Mouse (Mus musculus) testis, postnatal 10 days (tissue): Measurements from ENCODE around the gene Zc3h6.
"Not testable (repeated sequence)": the region's sequence is repeated elsewhere in the genome, so short reads cannot be mapped to it uniquely, and the experiment has no call there.

Experiments used
- DNase-seq: peaks from one replicate; pipeline ENCODE4 v3.0.0; 2021; ENCODE audit warnings: low spot score

Zc3h6 gene

GRCm38 (mm10) chr2:128966641-128967580, at the start of gene Zc3h6:
Zc3h6 (plus strand) TSS chr2:128967402.
- DNase-seq, result peak; percentile 98

- no peak for DNase-seq
Observed at GRCm38 (mm10) chr2:128924799-128925198, 42.4 kb upstream of the Zc3h6 start.

GRCm38 (mm10) chr2:128928446-128928845, 38.8 kb upstream of the Zc3h6 start:
- no peak for DNase-seq

- no peak for DNase-seq
Observed at GRCm38 (mm10) chr2:128930704-128931103, 36.5 kb upstream of the Zc3h6 start.

- DNase-seq, result no peak
Observed at GRCm38 (mm10) chr2:128936256-128936655, 30.9 kb upstream of the Zc3h6 start.

- peak; percentile 97 for DNase-seq
Observed at GRCm38 (mm10) chr2:128943538-128944528, 23.4 kb upstream of the Zc3h6 start, which contains the start of gene Zc3h8. Zc3h8 (minus strand) TSS chr2:128944077.

- no peak for DNase-seq
Observed at GRCm38 (mm10) chr2:128947962-128948588, 19.1 kb upstream of the Zc3h6 start.

- no peak for DNase-seq
Observed at GRCm38 (mm10) chr2:128954186-128954585, 13.0 kb upstream of the Zc3h6 start.

GRCm38 (mm10) chr2:128965505-128966105, 1.6 kb upstream of the Zc3h6 start:
- DNase-seq, result no peak

GRCm38 (mm10) chr2:128966236-128966635, 966 bp upstream of the Zc3h6 start:
- DNase-seq, result no peak

- peak; percentile 87 for DNase-seq
Observed at GRCm38 (mm10) chr2:128967661-128968441, 649 bp downstream of the Zc3h6 start, which contains the start of gene Gm10762. Gm10762 (minus strand) TSS chr2:128967725.

GRCm38 (mm10) chr2:128968475-128969083, 1.4 kb downstream of the Zc3h6 start:
- DNase-seq, result no peak

- DNase-seq, result no peak
Observed at GRCm38 (mm10) chr2:128972301-128972700, 5.1 kb downstream of the Zc3h6 start.

GRCm38 (mm10) chr2:128975572-128975971, 8.4 kb downstream of the Zc3h6 start:
- DNase-seq, result no peak

- no peak for DNase-seq
Observed at GRCm38 (mm10) chr2:128984746-128985145, 17.5 kb downstream of the Zc3h6 start.

- DNase-seq, result no peak
Observed at GRCm38 (mm10) chr2:129004872-129005271, 37.7 kb downstream of the Zc3h6 start.

- DNase-seq, result no peak
Observed at GRCm38 (mm10) chr2:129006194-129006749, 39.1 kb downstream of the Zc3h6 start.

GRCm38 (mm10) chr2:129008867-129009266, 41.7 kb downstream of the Zc3h6 start:
- not testable (repeated sequence) for DNase-seq

- no peak for DNase-seq
Observed at GRCm38 (mm10) chr2:129020106-129020505, 52.9 kb downstream of the Zc3h6 start.

- no peak for DNase-seq
Observed at GRCm38 (mm10) chr2:129024820-129025219, 57.6 kb downstream of the Zc3h6 start.
